Mouse (Mus musculus): ENCODE data around the gene Gbp3. TPM values are rescaled to one million over a fixed set of nuclear protein-coding genes. Genes with fewer than 3 reads are reported as not detected.
A peak's percentile ranks its signal among the peaks of the same experiment; 100 is the strongest.
"Not testable (repeated sequence)": the region's sequence is repeated elsewhere in the genome, so short reads cannot be mapped to it uniquely, and the experiment has no call there.

Gbp3 gene
- polyA plus RNA-seq, 1 experiment from 2014 or later: 1.5 TPM

DNA sequence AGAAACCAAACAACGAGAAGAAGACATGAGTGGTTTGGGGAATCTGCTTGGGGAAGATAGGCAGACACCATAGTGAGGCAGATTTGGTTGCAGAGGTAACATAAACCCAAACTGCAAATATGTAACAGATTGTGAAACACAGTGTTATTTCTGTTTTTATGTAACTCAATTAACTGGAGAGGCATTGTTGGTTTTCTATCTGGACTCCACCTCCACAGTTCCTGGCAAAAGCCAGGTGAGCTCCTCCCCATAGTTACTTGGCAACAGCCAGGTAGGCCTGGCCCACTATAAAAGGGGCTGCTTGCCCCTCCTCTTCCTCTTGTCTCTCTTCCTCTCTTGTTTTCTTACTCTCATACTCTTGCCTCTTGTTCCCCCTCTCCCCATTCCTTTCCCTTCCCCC is 5.2 kb upstream of the Gbp3 start:
- H3K9ac ChIP-seq: no peak overlapping the region
- no peaks in the 10 kb centered on the region for H3K36me3 ChIP-seq
- 74% methylated on average over 1 of the region's 1 CpGs for WGBS
- no peaks in the 10 kb centered on the region for H3K9me3 ChIP-seq (replicated peaks)
- peaks cover under 1% of the 10 kb centered on the region; the same call in 1 of the 2 replicates for H3K4me1 ChIP-seq
- no peak for ATAC-seq (replicated peaks; ENCODE audit: low FRiP score)
- H3K27ac ChIP-seq: no peak overlapping the region
- H3K27me3 ChIP-seq: no peaks in the 10 kb centered on the region
- no peak overlapping the region for H3K4me2 ChIP-seq
- H3K4me3 ChIP-seq (replicated peaks): no peak overlapping the region

DNA sequence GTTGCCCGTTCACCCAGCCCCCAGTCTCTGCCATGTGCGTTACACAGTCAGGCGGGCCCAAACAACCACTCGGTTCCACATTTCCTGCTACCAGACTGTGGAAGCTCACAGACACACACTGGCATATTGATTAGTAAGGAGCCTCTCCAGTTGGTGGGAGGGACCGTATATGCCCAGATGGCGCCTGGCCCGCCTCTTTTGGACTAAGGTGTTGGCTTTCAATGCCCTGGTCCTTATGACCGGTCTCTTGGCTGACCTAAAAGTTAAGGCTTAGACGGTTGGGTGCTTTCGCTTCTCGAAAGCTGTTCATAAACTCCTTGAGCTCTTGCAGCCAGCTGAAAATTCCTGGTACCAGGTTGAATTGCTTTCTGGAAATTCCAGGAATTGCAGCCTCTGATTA is 4.2 kb upstream of the Gbp3 start:
- WGBS: 86% methylated on average over 11 of the region's 11 CpGs
- Histone ChIP-seq H3K4me1 (peaks cover 8% of the 10 kb centered on the region; the same call in 1 of the 2 replicates), H3K27me3 (no peaks in the 10 kb centered on the region), H3K36me3 (no peaks in the 10 kb centered on the region), H3K27ac (no peak overlapping the region), H3K4me2 (no peak overlapping the region), H3K9ac (no peak overlapping the region), H3K4me3 (replicated peaks) (no peak overlapping the region), H3K9me3 (replicated peaks) (no peaks in the 10 kb centered on the region)
- no peak for ATAC-seq (replicated peaks; ENCODE audit: low FRiP score)

DNA sequence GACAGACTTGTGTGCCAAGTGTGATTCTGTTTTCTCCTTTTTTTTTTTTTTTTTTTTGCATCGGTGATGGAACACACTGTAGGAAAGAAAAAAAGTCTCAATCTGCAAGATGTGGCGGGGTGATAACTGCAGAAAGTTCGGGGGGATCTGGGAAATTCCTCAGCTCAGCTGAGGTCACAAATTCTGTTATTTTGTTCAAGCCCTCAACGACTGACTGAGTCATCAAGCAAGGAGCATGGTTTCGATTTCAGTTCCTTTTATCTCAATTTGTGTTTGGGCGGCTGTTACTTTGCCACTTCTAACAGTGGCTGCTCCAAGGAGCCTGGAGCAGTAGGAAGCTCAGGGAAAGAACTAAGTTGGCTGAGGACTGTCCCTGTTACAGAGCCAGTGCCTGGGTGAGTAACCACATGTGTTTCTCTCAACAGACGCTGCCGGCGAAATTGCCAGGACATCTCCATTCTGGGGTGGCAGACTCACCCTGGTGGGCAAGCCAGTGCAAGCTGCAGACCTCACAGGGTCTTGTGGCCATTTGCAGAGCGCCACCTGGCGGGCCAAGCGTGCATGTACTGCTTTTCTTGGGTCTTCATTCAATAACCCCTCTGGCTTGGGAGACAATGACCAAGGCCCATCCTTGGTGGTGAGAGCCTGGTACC is 596 bp downstream of the Gbp3 start:
- H3K36me3 ChIP-seq: no peaks in the 10 kb centered on the region
- peak overlapping the region; percentile 21; the same call in 1 of the 2 replicates for H3K9ac ChIP-seq
- peak overlapping the region; percentile 68 for H3K4me2 ChIP-seq
- H3K27ac ChIP-seq: 0 out of 2 replicates have a peak overlapping the region, but pooled peaks have one; percentile 32
- H3K4me1 ChIP-seq: peaks cover 8% of the 10 kb centered on the region; the same call in 1 of the 2 replicates
- H3K4me3 ChIP-seq (replicated peaks): peak overlapping the region; percentile 49
- peak; percentile 93 for ATAC-seq (replicated peaks; ENCODE audit: low FRiP score)
- WGBS: 9% methylated on average over 12 of the region's 12 CpGs
- H3K27me3 ChIP-seq: no peaks in the 10 kb centered on the region
- H3K9me3 ChIP-seq (replicated peaks): no peaks in the 10 kb centered on the region

DNA sequence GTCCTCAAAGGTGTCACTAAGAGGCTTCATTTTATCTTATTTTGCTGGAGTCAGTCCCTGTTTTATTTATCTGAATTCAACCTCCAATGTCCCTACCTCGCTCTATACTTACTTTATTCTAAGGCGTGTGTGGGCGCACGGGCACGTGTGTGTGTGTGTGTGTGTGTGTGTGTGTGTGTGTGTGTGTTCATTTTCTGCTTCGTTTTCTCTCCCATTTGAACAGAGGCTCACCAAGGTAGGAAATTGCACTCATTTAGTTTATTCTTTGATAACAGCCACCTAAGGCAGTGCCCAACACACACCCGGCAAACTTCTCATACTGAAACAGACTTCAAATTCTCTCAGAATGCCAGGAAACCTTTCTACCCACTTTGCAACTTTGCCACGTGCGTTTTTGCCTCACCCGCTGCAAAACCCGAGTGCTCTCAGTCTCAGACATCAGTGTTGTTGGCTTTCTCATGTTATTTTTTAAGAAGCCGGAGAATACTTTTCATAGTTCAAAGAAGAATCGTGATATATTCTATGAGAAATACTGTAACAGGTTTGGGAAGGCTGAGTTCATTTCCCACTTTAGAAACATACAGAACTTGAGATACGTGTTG is 1.3 kb downstream of the Gbp3 start:
- no peak for ATAC-seq (replicated peaks; ENCODE audit: low FRiP score)
- WGBS: 89% methylated on average over 14 of the region's 14 CpGs
- Histone ChIP-seq H3K4me2 (no peak overlapping the region), H3K36me3 (no peaks in the 10 kb centered on the region), H3K9ac (no peak overlapping the region), H3K4me1 (peaks cover 8% of the 10 kb centered on the region; the same call in 1 of the 2 replicates), H3K4me3 (replicated peaks) (no peak overlapping the region), H3K9me3 (replicated peaks) (no peaks in the 10 kb centered on the region), H3K27ac (no peak overlapping the region), H3K27me3 (no peaks in the 10 kb centered on the region)

DNA sequence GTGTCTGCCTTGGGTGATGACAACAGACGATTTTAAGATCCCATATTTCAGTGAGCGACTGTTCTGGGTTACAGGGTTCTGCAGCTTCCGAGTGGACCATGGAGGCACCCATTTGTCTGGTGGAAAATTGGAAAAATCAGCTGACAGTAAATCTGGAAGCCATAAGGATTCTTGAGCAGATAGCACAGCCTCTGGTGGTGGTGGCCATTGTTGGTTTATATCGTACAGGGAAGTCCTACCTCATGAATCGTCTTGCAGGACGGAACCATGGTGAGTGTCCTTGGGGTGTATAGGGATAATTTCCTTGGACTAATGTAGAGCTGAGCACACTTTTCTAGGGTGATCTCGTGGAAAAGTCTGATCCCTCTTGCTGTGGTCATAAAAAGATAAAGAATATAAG is 1.8 kb downstream of the Gbp3 start:
- Histone ChIP-seq H3K27ac (no peak overlapping the region), H3K4me1 (peaks cover 8% of the 10 kb centered on the region; the same call in 1 of the 2 replicates), H3K27me3 (no peaks in the 10 kb centered on the region), H3K9ac (no peak overlapping the region), H3K4me2 (no peak overlapping the region), H3K36me3 (no peaks in the 10 kb centered on the region), H3K9me3 (replicated peaks) (no peaks in the 10 kb centered on the region), H3K4me3 (replicated peaks) (no peak overlapping the region)
- WGBS: 86% methylated on average over 7 of the region's 7 CpGs
- ATAC-seq (replicated peaks; ENCODE audit: low FRiP score): no peak

DNA sequence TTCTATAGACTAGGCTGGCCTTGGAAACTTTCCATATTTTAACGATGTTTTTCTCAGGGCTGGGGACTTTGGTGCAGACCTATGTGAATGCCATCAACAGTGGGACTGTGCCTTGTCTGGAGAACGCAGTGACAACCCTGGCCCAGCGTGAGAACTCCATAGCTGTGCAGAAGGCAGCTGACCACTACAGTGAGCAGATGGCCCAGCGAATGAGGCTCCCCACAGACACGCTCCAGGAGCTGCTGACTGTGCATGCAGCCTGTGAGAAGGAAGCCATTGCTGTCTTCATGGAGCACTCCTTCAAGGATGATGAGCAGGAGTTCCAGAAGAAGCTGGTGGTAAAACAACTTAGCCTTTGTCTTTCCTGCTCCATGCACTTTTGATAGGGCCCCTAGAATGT is 7.7 kb downstream of the Gbp3 start:
- not testable (repeated sequence) for H3K4me1 ChIP-seq; H3K27me3 ChIP-seq; H3K4me3 ChIP-seq (replicated peaks); H3K4me2 ChIP-seq; ATAC-seq (replicated peaks; ENCODE audit: low FRiP score); H3K9ac ChIP-seq; H3K9me3 ChIP-seq (replicated peaks); H3K36me3 ChIP-seq; H3K27ac ChIP-seq
- 74% methylated on average over 5 of the region's 5 CpGs for WGBS

DNA sequence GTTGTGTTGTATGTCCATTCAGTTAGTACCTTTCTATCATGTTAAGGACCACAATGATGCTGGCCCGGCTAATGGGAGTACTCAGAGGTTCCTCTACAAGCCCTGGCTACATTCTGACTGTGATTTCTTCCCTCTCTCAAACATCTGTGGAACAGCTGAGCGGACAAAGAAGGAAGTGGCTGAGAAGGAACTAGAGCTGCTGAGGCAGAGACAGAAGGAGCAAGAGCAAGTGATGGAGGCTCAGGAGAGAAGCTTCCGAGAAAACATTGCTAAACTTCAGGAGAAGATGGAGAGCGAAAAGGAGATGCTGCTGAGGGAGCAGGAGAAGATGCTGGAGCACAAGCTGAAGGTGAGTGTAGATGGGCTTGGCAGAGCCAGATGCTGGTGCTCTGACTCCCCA is 10.9 kb downstream of the Gbp3 start:
- no peaks in the 10 kb centered on the region for H3K4me1 ChIP-seq
- H3K9ac ChIP-seq: no peak overlapping the region
- no peaks in the 10 kb centered on the region for H3K27me3 ChIP-seq
- WGBS: 88% methylated on average over 4 of the region's 4 CpGs
- H3K36me3 ChIP-seq: no peaks in the 10 kb centered on the region
- no peak overlapping the region for H3K27ac ChIP-seq
- no peaks in the 10 kb centered on the region for H3K9me3 ChIP-seq (replicated peaks)
- no peak overlapping the region for H3K4me2 ChIP-seq
- H3K4me3 ChIP-seq (replicated peaks): no peak overlapping the region
- ATAC-seq (replicated peaks; ENCODE audit: low FRiP score): no peak

DNA sequence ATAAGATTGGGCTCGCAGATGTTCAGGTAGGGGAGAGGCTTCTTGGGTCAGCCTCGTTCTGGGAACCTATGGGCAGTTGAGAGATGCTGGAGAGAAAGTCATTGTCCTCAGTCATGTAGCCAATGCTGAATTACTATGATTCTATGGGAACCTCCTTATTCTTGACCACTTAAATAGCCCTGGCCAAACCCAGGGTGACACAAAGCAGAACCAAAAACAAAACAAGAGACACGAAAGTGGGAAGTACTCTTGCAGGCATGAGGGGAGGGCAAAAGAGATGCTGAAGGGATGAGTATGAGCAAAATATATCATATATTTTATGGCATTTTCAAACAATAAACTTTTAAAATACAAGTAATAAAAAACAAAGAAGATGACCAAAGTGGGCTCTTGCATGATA is 17.3 kb downstream of the Gbp3 start:
- no peak for ATAC-seq (replicated peaks; ENCODE audit: low FRiP score)
- Histone ChIP-seq H3K4me2 (no peak overlapping the region), H3K9me3 (replicated peaks) (no peaks in the 10 kb centered on the region), H3K4me3 (replicated peaks) (no peak overlapping the region), H3K27me3 (no peaks in the 10 kb centered on the region), H3K9ac (no peak overlapping the region), H3K4me1 (no peaks in the 10 kb centered on the region), H3K27ac (no peak overlapping the region), H3K36me3 (no peaks in the 10 kb centered on the region)
- WGBS: 86% methylated on average over 3 of the region's 3 CpGs

DNA sequence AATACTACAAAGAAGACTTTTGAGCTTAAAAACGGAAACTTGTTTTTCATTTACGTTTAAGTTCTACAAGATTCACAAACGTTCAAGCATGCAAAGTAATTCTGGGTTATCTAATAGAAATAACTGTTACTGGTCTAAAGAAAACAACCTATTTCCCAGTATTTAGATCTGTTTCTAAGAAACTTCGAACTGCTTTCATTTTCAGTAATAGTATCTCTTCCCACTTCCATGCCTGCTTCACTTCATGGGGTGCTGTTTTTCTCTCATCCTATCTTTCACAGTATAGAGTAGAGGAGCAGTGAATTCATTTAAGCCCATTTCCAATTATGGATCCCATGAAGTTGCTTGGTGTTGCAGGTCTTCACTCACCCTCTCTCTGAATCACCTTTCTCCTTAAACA is 18.5 kb downstream of the Gbp3 start:
- H3K9ac ChIP-seq: no peak overlapping the region
- H3K4me1 ChIP-seq: no peaks in the 10 kb centered on the region
- H3K4me3 ChIP-seq (replicated peaks): no peak overlapping the region
- no peaks in the 10 kb centered on the region for H3K27me3 ChIP-seq
- WGBS: 88% methylated on average over 4 of the region's 4 CpGs
- H3K4me2 ChIP-seq: no peak overlapping the region
- no peak overlapping the region for H3K27ac ChIP-seq
- no peaks in the 10 kb centered on the region for H3K36me3 ChIP-seq
- no peak for ATAC-seq (replicated peaks; ENCODE audit: low FRiP score)
- no peaks in the 10 kb centered on the region for H3K9me3 ChIP-seq (replicated peaks)

DNA sequence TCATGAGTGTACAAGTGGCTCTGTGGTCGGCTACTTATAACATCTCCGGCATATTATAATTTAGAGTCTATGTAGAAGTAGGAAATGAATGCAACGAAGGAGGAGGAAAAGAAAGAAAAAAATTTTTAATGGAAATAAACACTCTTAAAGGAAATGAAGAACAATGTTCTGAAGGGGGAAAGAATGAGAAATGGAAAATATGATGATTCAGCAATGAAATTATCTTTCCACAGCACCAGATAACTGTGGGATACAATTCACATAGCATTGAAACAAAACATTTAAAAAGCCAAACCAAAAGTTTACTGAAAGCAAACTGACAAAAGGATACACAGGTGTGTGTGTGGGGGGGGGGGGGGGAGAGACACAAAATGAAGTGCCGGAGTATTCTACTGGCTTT is 23.2 kb downstream of the Gbp3 start:
- no peak overlapping the region for H3K9ac ChIP-seq
- no peaks in the 10 kb centered on the region for H3K9me3 ChIP-seq (replicated peaks)
- H3K4me3 ChIP-seq (replicated peaks): no peak overlapping the region
- no peaks in the 10 kb centered on the region for H3K27me3 ChIP-seq
- H3K4me1 ChIP-seq: no peaks in the 10 kb centered on the region
- no peak overlapping the region for H3K4me2 ChIP-seq
- no peak for ATAC-seq (replicated peaks; ENCODE audit: low FRiP score)
- no peaks in the 10 kb centered on the region for H3K36me3 ChIP-seq
- WGBS: 88% methylated on average over 4 of the region's 4 CpGs
- no peak overlapping the region for H3K27ac ChIP-seq

DNA sequence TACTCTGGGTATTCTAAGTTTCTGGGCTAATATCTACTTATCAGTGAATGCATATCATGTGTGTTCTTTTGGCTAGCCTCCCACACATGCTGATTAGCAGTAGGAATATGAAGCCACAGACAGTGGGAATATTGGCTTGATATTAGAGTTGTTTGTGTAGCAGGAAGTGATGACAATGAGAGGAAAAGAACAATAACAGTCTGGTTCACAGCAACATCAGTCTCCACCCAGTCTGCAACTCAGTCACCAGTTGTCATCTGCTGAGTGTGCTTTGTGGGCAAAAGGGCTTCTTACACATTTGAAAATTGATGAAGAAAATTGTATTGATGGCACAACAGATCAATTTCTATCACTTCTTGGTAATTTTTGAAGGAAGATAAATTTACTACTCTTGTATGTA is 27.6 kb downstream of the Gbp3 start:
- Histone ChIP-seq H3K9me3 (replicated peaks) (no peaks in the 10 kb centered on the region), H3K4me1 (no peaks in the 10 kb centered on the region), H3K27ac (no peak overlapping the region), H3K9ac (no peak overlapping the region), H3K36me3 (no peaks in the 10 kb centered on the region), H3K4me2 (no peak overlapping the region), H3K4me3 (replicated peaks) (no peak overlapping the region), H3K27me3 (no peaks in the 10 kb centered on the region)
- ATAC-seq (replicated peaks; ENCODE audit: low FRiP score): no peak

DNA sequence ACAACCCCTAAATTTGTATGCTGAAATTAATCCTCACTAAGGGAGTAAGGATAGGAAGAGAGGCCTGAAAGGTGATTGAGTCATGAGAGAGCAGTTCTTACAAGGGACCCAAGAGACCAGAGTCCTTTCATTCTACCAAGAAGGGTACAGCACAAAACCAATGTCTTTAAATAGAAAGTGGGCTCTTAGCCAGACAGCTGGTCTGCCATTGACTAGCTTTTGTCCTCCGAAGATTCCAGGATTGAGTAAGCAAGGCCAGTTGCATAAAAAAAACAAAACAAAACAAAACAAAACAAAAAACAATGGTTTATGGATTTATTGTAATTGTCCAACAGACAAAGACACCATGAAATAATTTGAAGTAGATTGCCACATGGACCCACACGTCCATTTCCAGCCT is 29.1 kb downstream of the Gbp3 start:
- Histone ChIP-seq H3K36me3 (no peaks in the 10 kb centered on the region), H3K9me3 (replicated peaks) (no peaks in the 10 kb centered on the region), H3K9ac (no peak overlapping the region), H3K27ac (no peak overlapping the region), H3K4me2 (no peak overlapping the region), H3K27me3 (no peaks in the 10 kb centered on the region), H3K4me1 (no peaks in the 10 kb centered on the region), H3K4me3 (replicated peaks) (no peak overlapping the region)
- no peak for ATAC-seq (replicated peaks; ENCODE audit: low FRiP score)
- WGBS: 75% methylated on average over 2 of the region's 2 CpGs

Measured in kidney, embryonic 15.5 days (tissue).